ENCODE assay signal across 15 mouse cellular contexts in genomic region chr2:168563184-168563583, GRCm38 (mm10). TPM values are rescaled to one million over a fixed set of nuclear protein-coding genes. Genes with fewer than 3 reads are reported as not detected.
DNase-seq lines count a peak whose midpoint lies in the region; ATAC-seq and TF ChIP-seq lines count a peak whose summit lies in the region.
"Had no signal": no experiment of that assay in that cellular context is flagged by ENCODE, and none has a peak within 500 bp of the region (broad histone marks: within the 10 kb centered on the region; RNA-seq: fewer than 3 reads in every experiment).

No protein-coding gene starts in this region.

- H3K9ac ChIP-seq in kidney, embryonic 16.5 days (replicated peaks; ENCODE audit: low read length), result peak overlapping the region; percentile 11; the same call in 1 of the 2 replicates
- H3K9ac ChIP-seq in forebrain, embryonic 14.5 days (ENCODE audit: low read length), result no peak overlapping the region

- 0 out of 2 replicates have a peak, but pooled peaks cover 3% of the 10 kb centered on the region for H3K27me3 ChIP-seq in kidney, embryonic 16.5 days (ENCODE audit: insufficient read depth, low read length)
- H3K27me3 ChIP-seq in forebrain, embryonic 14.5 days (replicated peaks; ENCODE audit: control insufficient read depth, insufficient read depth, low read length), result no peaks in the 10 kb centered on the region
- H3K27me3 ChIP-seq: Patski had no signal

- 0 out of 2 replicates have a peak, but pooled peaks cover 6% of the 10 kb centered on the region for H3K36me3 ChIP-seq in kidney, embryonic 16.5 days (ENCODE audit: insufficient read depth, low read length)
- no peaks in the 10 kb centered on the region for H3K36me3 ChIP-seq in forebrain, embryonic 14.5 days (ENCODE audit: control insufficient read depth, insufficient read depth, low read length)

- 18% methylated on average over 12 of the region's 12 CpGs for WGBS in kidney, embryonic 16.5 days
- 57% methylated on average over 12 of the region's 12 CpGs for WGBS in forebrain, embryonic 14.5 days

- no peak overlapping the region for H3K4me2 ChIP-seq in kidney, embryonic 16.5 days (replicated peaks; ENCODE audit: low read depth, low read length)
- no peak overlapping the region for H3K4me2 ChIP-seq in forebrain, embryonic 14.5 days (ENCODE audit: low read length)

- no peak for TF ChIP-seq CTCF in gastrocnemius, adult 2 months (IDR thresholded peaks at IDR 0.05)

- intact Hi-C loops in gastrocnemius, adult 2 months (cut with DNase I), result no loop called here

- DNase-seq in gastrocnemius, adult 2 months, result no peak
- DNase-seq in gastrocnemius, postnatal 10 days, result no peak
- no peak for DNase-seq in kidney, adult 11 months
- peak; percentile 29 for DNase-seq in thymus, postnatal 14 days
- no peak for DNase-seq in thymus, postnatal 25 days
- no peak for DNase-seq in forebrain, embryonic 14.5 days (ENCODE audit: low spot score)
- DNase-seq: cerebellum, adult 18-20 months; left cerebral cortex, postnatal 4 days; lung, adult 18-20 months; midbrain, embryonic 14.5 days; right cerebral cortex, postnatal 4 days had no signal

- H3K4me3 ChIP-seq in gastrocnemius, adult 2 months, result peak overlapping the region; percentile 17; the same call in 1 of the 2 replicates
- no peak overlapping the region for H3K4me3 ChIP-seq in kidney, embryonic 16.5 days (ENCODE audit: low read length)
- no peak overlapping the region for H3K4me3 ChIP-seq in forebrain, embryonic 14.5 days (ENCODE audit: low read depth, low read length)

- H3K4me1 ChIP-seq in kidney, embryonic 16.5 days (ENCODE audit: insufficient read depth, low read length), result peaks cover 14% of the 10 kb centered on the region
- no peaks in the 10 kb centered on the region for H3K4me1 ChIP-seq in forebrain, embryonic 14.5 days (ENCODE audit: control insufficient read depth, insufficient read depth, low read length)

- ATAC-seq in kidney, embryonic 16.5 days (ENCODE audit: low FRiP score, low TSS enrichment), result peak; percentile 54; the same call in 1 of the 2 replicates
- 0 out of 2 replicates have a peak, but pooled peaks have one; percentile 34 for ATAC-seq in monocyte, adult 5-6 weeks (replicated peaks; ENCODE audit: insufficient number of reproducible peaks, low FRiP score, low TSS enrichment, poor library complexity, severe bottlenecking)
- no peak for ATAC-seq in forebrain, embryonic 14.5 days
- ATAC-seq: Patski had no signal

- peak overlapping the region; percentile 83 for H3K27ac ChIP-seq in gastrocnemius, adult 2 months
- H3K27ac ChIP-seq in kidney, embryonic 16.5 days (ENCODE audit: low read length), result no peak overlapping the region
- no peak overlapping the region for H3K27ac ChIP-seq in forebrain, embryonic 14.5 days (ENCODE audit: low read depth, low read length)
- H3K27ac ChIP-seq: kidney, postnatal 0 days had no signal

- 0 out of 2 replicates have a peak, but pooled peaks cover 4% of the 10 kb centered on the region for H3K9me3 ChIP-seq in kidney, embryonic 16.5 days (ENCODE audit: low read length)
- no peaks in the 10 kb centered on the region for H3K9me3 ChIP-seq in forebrain, embryonic 14.5 days (replicated peaks; ENCODE audit: control insufficient read depth, low read length)

RNA-seq across cellular contexts. Expression of gene Nfatc2, which starts 38.3 kb away (rescaled TPM):
- total RNA-seq in gastrocnemius, adult 2 months (2021), result 1 to 10 TPM; 7.1 to 9.1 TPM
- 10 to 100 TPM in 1 of 2 experiments, 1 to 10 TPM in 1; 8.2 to 12.7 TPM for total RNA-seq in gastrocnemius, postnatal 10 days (2021)
- polyA plus RNA-seq in kidney, embryonic 16.5 days (2015; fragmentation: Nextera tagmentation; extraction: Ambion mirVana), result 2.6 and 2.8 TPM in 2 replicates
- total RNA-seq in monocyte, adult 5-6 weeks (2017), result 3.8 to 13.0 TPM (median 6.1 TPM) in 3 replicates
- polyA plus RNA-seq in forebrain, embryonic 14.5 days (2014; fragmentation: Nextera tagmentation; extraction: Ambion mirVana), result 1.2 and 1.4 TPM in 2 replicates
